8 mouse cellular contexts compared by ENCODE assay signal in the genomic region with DNA sequence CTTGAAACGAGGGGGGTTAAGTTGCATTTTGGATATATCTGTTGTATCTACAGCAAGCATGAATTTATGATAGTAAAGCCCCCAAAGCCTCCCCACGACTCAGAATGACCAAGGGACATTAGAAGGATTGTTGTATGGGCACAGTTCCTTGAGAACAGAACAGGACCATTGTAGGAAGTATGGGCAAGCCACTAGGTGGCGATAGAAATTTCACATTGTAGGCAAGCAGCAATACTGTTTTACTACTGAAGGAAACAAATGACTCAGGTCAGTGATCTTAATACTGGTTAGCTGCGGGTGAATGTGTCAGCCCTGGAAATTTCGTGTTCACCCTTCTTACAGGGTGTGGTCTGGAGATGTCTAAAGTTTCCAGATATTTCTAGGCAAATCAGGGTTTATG. TPM values are rescaled to one million over a fixed set of nuclear protein-coding genes. Genes with fewer than 3 reads are reported as not detected.
DNase-seq lines count a peak whose midpoint lies in the region; ATAC-seq and TF ChIP-seq lines count a peak whose summit lies in the region.

No protein-coding gene starts in this region.

- H3K9me3 ChIP-seq in heart, postnatal 0 days (replicated peaks; ENCODE audit: control insufficient read depth, low read length) = no peaks in the 10 kb centered on the region
- no peaks in the 10 kb centered on the region for H3K9me3 ChIP-seq in hindbrain, embryonic 13.5 days

- no peak overlapping the region for H3K4me2 ChIP-seq in heart, postnatal 0 days (ENCODE audit: low read depth, low read length)
- no peak overlapping the region for H3K4me2 ChIP-seq in hindbrain, embryonic 13.5 days

- no peaks in the 10 kb centered on the region for H3K4me1 ChIP-seq in heart, postnatal 0 days (ENCODE audit: control insufficient read depth, insufficient read depth)
- no peaks in the 10 kb centered on the region for H3K4me1 ChIP-seq in hindbrain, embryonic 13.5 days (replicated peaks)

- no peak overlapping the region for H3K4me3 ChIP-seq in heart, postnatal 0 days (ENCODE audit: low read depth, low read length)
- no peak overlapping the region for H3K4me3 ChIP-seq in hindbrain, embryonic 13.5 days

- TF ChIP-seq CTCF in heart, postnatal 0 days (IDR thresholded peaks at IDR 0.05; ENCODE audit: low read depth) = peak; percentile 70

- peak; percentile 12 for DNase-seq in heart, postnatal 0 days (ENCODE audit: low spot score)
- DNase-seq in heart, postnatal 25 days (ENCODE audit: low spot score) = no peak
- DNase-seq in WW6 (ENCODE audit: low read depth, low spot score) = peak; percentile 14
- peak; percentile 30 for DNase-seq in lung, postnatal 14 days
- DNase-seq in yolk sac, embryonic 10.5 days (ENCODE audit: low spot score) = no peak
- no peak for DNase-seq in urinary bladder, postnatal 10 days (ENCODE audit: low spot score)

- no peak for TF ChIP-seq EP300 in heart, postnatal 0 days (IDR thresholded peaks at IDR 0.05; ENCODE audit: low read depth)

- H3K9ac ChIP-seq in heart, postnatal 0 days (replicated peaks; ENCODE audit: low read depth, low read length) = no peak overlapping the region
- H3K9ac ChIP-seq in hindbrain, embryonic 13.5 days = no peak overlapping the region

- no peaks in the 10 kb centered on the region for H3K36me3 ChIP-seq in heart, postnatal 0 days (replicated peaks; ENCODE audit: control insufficient read depth, insufficient read depth, low read length)
- H3K36me3 ChIP-seq in hindbrain, embryonic 13.5 days = no peaks in the 10 kb centered on the region

- 29% methylated on average over 5 of the region's 5 CpGs for WGBS in heart, postnatal 0 days
- WGBS in hindbrain, embryonic 13.5 days = 47% methylated on average over 5 of the region's 5 CpGs

- H3K27ac ChIP-seq in heart, postnatal 0 days (ENCODE audit: low read depth) = no peak overlapping the region
- no peak overlapping the region for H3K27ac ChIP-seq in hindbrain, embryonic 13.5 days

- intact Hi-C loops in heart, postnatal 25 days (cut with DNase I) = loop anchor here (1.0 kb wide), 1 partner anchor 152 kb away; no protein-coding TSS in a partner anchor

- no peaks in the 10 kb centered on the region for H3K27me3 ChIP-seq in heart, postnatal 0 days (ENCODE audit: control insufficient read depth, insufficient read depth, low read length)
- H3K27me3 ChIP-seq in hindbrain, embryonic 13.5 days = no peaks in the 10 kb centered on the region

- no peak for ATAC-seq in heart, postnatal 0 days (ENCODE audit: insufficient read depth, low read depth)
- peak; percentile 67 for ATAC-seq in CD4-positive, CD25-positive, alpha-beta regulatory T cell, adult 4 months
- 0 out of 2 replicates have a peak, but pooled peaks have one; percentile 52 for ATAC-seq in hindbrain, embryonic 13.5 days (ENCODE audit: low FRiP score)

RNA-seq across cellular contexts. Expression of a gene that starts 21.4 kb away (rescaled TPM):
- total RNA-seq in heart, postnatal 0 days (2014; rRNA removed; ENCODE audit: low replicate concordance) = 0.69 and 7.6 TPM in 2 replicates
- 0.12 and 0.86 TPM in 2 replicates for polyA plus RNA-seq in heart, postnatal 0 days (2015; fragmentation: Nextera tagmentation; extraction: Ambion mirVana)
- total RNA-seq in heart, postnatal 25 days (2021) = not detected
- under 1 TPM in 1 of 2 experiments, not detected in 1; 0.71 TPM for polyA plus RNA-seq in CD4-positive, CD25-positive, alpha-beta regulatory T cell, adult 4 months (2017; shearing (Covaris generic))
- polyA plus RNA-seq in hindbrain, embryonic 13.5 days (2015; fragmentation: Nextera tagmentation; extraction: Ambion mirVana) = not detected in 2 replicates

Comparison
In these comparisons a context has a peak if more than half of its experiments do, and no peak if none do; other contexts are left out.
1. DNase-seq: peak in heart, postnatal 0 days (single experiment), WW6 (single experiment) and lung, postnatal 14 days (single experiment); none in heart, postnatal 25 days (single experiment), yolk sac, embryonic 10.5 days (single experiment) and urinary bladder, postnatal 10 days (single experiment).